Mouse (Mus musculus) G1E (cell line): ENCODE data around the gene Zfp296.

Source experiments
- CTCF ChIP-seq: IDR thresholded peaks from 2 replicates; pipeline ENCODE4 v1.5.1; 2012; ENCODE audit warnings: low read depth, low read length, inconsistent platforms, mixed read lengths
- GATA1 ChIP-seq: IDR thresholded peaks from 2 replicates; pipeline ENCODE4 v1.6.1; 2012; ENCODE audit warnings: borderline replicate concordance, low read length, inconsistent platforms, mixed read lengths
- GATA2 ChIP-seq: IDR thresholded peaks from 2 replicates; pipeline ENCODE4 v1.6.1; 2012; ENCODE audit warnings: low read depth, low read length, inconsistent platforms, borderline replicate concordance
- TAL1 ChIP-seq: conservative IDR thresholded peaks from 2 replicates; pipeline ENCODE4 v1.6.1; 2012; ENCODE audit warnings: low read depth, low read length, inconsistent platforms, mixed read lengths

DNA sequence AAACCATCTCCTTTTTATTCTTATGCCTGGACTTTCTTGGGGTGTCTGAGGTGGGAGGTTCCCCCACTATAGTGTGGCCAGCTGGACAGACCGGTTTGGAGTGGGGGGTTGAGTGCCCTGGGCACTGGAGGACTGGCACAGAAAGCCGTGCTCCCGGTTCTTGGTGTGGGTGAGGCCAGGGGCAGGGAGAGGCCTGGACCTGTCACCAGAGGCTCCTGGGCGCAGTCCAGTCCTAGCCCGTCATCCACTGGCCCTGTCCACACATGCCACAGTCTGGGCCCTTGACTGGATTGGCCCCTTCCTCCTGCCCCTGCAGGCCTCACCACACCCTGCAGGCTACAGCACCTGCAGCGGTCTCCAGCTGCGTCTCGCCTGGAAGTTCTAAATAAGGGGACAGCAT, 3.5 kb downstream of the Zfp296 start:
- no peak for TF ChIP-seq CTCF
- no peak for TF ChIP-seq GATA1
- no peak for TF ChIP-seq TAL1
- no peak for TF ChIP-seq GATA2
